8 mouse cellular contexts compared by ENCODE assay signal in genomic region chrX:41910981-41911380, GRCm38 (mm10). TPM values are rescaled to one million over a fixed set of nuclear protein-coding genes. Genes with fewer than 3 reads are reported as not detected.
DNase-seq lines count a peak whose midpoint lies in the region; ATAC-seq and TF ChIP-seq lines count a peak whose summit lies in the region.

No protein-coding gene starts in this region.

- no peaks in the 10 kb centered on the region for H3K36me3 ChIP-seq in hindbrain, embryonic 12.5 days
- H3K36me3 ChIP-seq in liver, embryonic 11.5 days (ENCODE audit: control insufficient read depth, insufficient read depth, low read length), result no peaks in the 10 kb centered on the region
- H3K36me3 ChIP-seq in neural tube, embryonic 12.5 days, result no peaks in the 10 kb centered on the region

- H3K4me2 ChIP-seq in hindbrain, embryonic 12.5 days (replicated peaks), result peak overlapping the region; percentile 60
- H3K4me2 ChIP-seq in liver, embryonic 11.5 days, result peak overlapping the region; percentile 72
- peak overlapping the region; percentile 63 for H3K4me2 ChIP-seq in neural tube, embryonic 12.5 days (replicated peaks)

- no peak for TF ChIP-seq POLR2A in bone marrow, adult 2 months (IDR thresholded peaks at IDR 0.05; ENCODE audit: borderline replicate concordance, control insufficient read depth, low read depth, low read length)

- DNase-seq in ovary, postnatal 36 days (ENCODE audit: low spot score), result peak; percentile 19
- no peak for DNase-seq in ovary, adult 18-20 months (ENCODE audit: low spot score)
- peak; percentile 34 for DNase-seq in liver, embryonic 11.5 days (ENCODE audit: low spot score)

- no peaks in the 10 kb centered on the region for H3K27me3 ChIP-seq in hindbrain, embryonic 12.5 days
- no peaks in the 10 kb centered on the region for H3K27me3 ChIP-seq in liver, embryonic 11.5 days (replicated peaks; ENCODE audit: control insufficient read depth, insufficient read depth, low read length)
- no peaks in the 10 kb centered on the region for H3K27me3 ChIP-seq in neural tube, embryonic 12.5 days (replicated peaks)

- 6% methylated on average over 24 of the region's 24 CpGs for WGBS in bone marrow, adult 2 months
- 23% methylated on average over 24 of the region's 24 CpGs for WGBS in hindbrain, embryonic 12.5 days
- whole genome bisulfite sequencing in liver, embryonic 11.5 days, result 15% methylated on average over 20 of the region's 24 CpGs
- 23% methylated on average over 24 of the region's 24 CpGs for WGBS in neural tube, embryonic 12.5 days

- H3K27ac ChIP-seq in bone marrow, adult 2 months (ENCODE audit: control insufficient read depth, insufficient read depth, low read depth, low read length, poor library complexity), result peak overlapping the region; percentile 81; the same call in 1 of the 2 replicates
- H3K27ac ChIP-seq in hindbrain, embryonic 12.5 days, result peak overlapping the region; percentile 87
- H3K27ac ChIP-seq in liver, embryonic 11.5 days (ENCODE audit: low read depth, low read length), result peak overlapping the region; percentile 64; the same call in 1 of the 2 replicates
- peak overlapping the region; percentile 74; the same call in 1 of the 2 replicates for H3K27ac ChIP-seq in neural tube, embryonic 12.5 days

- peak overlapping the region; percentile 95 for H3K4me3 ChIP-seq in bone marrow, adult 2 months (replicated peaks; ENCODE audit: control insufficient read depth, low read depth, low read length)
- peak overlapping the region; percentile 57 for H3K4me3 ChIP-seq in hindbrain, embryonic 12.5 days
- peak overlapping the region; percentile 60 for H3K4me3 ChIP-seq in liver, embryonic 11.5 days (ENCODE audit: low read depth, low read length)
- peak overlapping the region; percentile 60 for H3K4me3 ChIP-seq in neural tube, embryonic 12.5 days

- ATAC-seq in erythroblast, adult 5-6 weeks (replicated peaks; ENCODE audit: low FRiP score, poor library complexity, severe bottlenecking), result peak; percentile 59
- ATAC-seq in hindbrain, embryonic 12.5 days (ENCODE audit: low FRiP score), result peak; percentile 22; the same call in 1 of the 2 replicates
- ATAC-seq in liver, embryonic 11.5 days (replicated peaks; ENCODE audit: low FRiP score), result peak; percentile 18; the same call in 1 of the 2 replicates
- peak; percentile 48 for ATAC-seq in neural tube, embryonic 12.5 days (ENCODE audit: low FRiP score, low read depth)
- ATAC-seq in megakaryocyte progenitor cell, adult 5-6 weeks (replicated peaks; ENCODE audit: poor library complexity), result no peak; the same call in 1 of the 2 replicates

- H3K4me1 ChIP-seq in bone marrow, adult 2 months (ENCODE audit: control insufficient read depth, insufficient read depth, low read length), result no peaks in the 10 kb centered on the region
- 0 out of 2 replicates have a peak, but pooled peaks cover 2% of the 10 kb centered on the region for H3K4me1 ChIP-seq in hindbrain, embryonic 12.5 days
- no peaks in the 10 kb centered on the region for H3K4me1 ChIP-seq in liver, embryonic 11.5 days (replicated peaks; ENCODE audit: control insufficient read depth, insufficient read depth, low read length)
- H3K4me1 ChIP-seq in neural tube, embryonic 12.5 days, result no peaks in the 10 kb centered on the region

- peak overlapping the region; percentile 75 for H3K9ac ChIP-seq in hindbrain, embryonic 12.5 days
- H3K9ac ChIP-seq in liver, embryonic 11.5 days (ENCODE audit: low read depth, low read length), result peak overlapping the region; percentile 81
- peak overlapping the region; percentile 73 for H3K9ac ChIP-seq in neural tube, embryonic 12.5 days

- H3K9me3 ChIP-seq in hindbrain, embryonic 12.5 days (replicated peaks), result no peaks in the 10 kb centered on the region
- H3K9me3 ChIP-seq in liver, embryonic 11.5 days (ENCODE audit: control insufficient read depth, low read length), result no peaks in the 10 kb centered on the region
- H3K9me3 ChIP-seq in neural tube, embryonic 12.5 days, result no peaks in the 10 kb centered on the region

- TF ChIP-seq CTCF in bone marrow, adult 2 months (IDR thresholded peaks at IDR 0.05; ENCODE audit: control insufficient read depth, insufficient read depth, low read length), result no peak

RNA-seq across cellular contexts. Expression of gene Thoc2, which starts 9.5 kb away (rescaled TPM):
- 39.3 and 55.4 TPM in 2 replicates for polyA plus RNA-seq in bone marrow, adult 2 months (2011; ENCODE audit: insufficient read depth, insufficient read length, low replicate concordance, missing spikeins)
- total RNA-seq in erythroblast, adult 5-6 weeks (2015; ENCODE audit: low replicate concordance), result 60.0 and 64.2 TPM in 2 replicates
- total RNA-seq in erythroblast, adult 5-6 weeks (2017; ENCODE audit: low replicate concordance), result 90.0 and 102 TPM in 2 replicates
- 107 and 117 TPM in 2 replicates for polyA plus RNA-seq in hindbrain, embryonic 12.5 days (2016; fragmentation: Nextera tagmentation; extraction: Ambion mirVana)
- polyA plus RNA-seq in liver, embryonic 11.5 days (2014; fragmentation: Nextera tagmentation; extraction: Ambion mirVana), result 62.1 and 67.3 TPM in 2 replicates
- 100 and 108 TPM in 2 replicates for polyA plus RNA-seq in neural tube, embryonic 12.5 days (2016; fragmentation: Nextera tagmentation; extraction: Ambion mirVana)
- 69.4 and 98.6 TPM in 2 replicates for total RNA-seq in megakaryocyte progenitor cell, adult 5-6 weeks (2015)
- 62.7 and 104 TPM in 2 replicates for total RNA-seq in megakaryocyte progenitor cell, adult 5-6 weeks (2017)
